Mouse (Mus musculus): ENCODE results near the gene Lck.

Gene Lck

DNA sequence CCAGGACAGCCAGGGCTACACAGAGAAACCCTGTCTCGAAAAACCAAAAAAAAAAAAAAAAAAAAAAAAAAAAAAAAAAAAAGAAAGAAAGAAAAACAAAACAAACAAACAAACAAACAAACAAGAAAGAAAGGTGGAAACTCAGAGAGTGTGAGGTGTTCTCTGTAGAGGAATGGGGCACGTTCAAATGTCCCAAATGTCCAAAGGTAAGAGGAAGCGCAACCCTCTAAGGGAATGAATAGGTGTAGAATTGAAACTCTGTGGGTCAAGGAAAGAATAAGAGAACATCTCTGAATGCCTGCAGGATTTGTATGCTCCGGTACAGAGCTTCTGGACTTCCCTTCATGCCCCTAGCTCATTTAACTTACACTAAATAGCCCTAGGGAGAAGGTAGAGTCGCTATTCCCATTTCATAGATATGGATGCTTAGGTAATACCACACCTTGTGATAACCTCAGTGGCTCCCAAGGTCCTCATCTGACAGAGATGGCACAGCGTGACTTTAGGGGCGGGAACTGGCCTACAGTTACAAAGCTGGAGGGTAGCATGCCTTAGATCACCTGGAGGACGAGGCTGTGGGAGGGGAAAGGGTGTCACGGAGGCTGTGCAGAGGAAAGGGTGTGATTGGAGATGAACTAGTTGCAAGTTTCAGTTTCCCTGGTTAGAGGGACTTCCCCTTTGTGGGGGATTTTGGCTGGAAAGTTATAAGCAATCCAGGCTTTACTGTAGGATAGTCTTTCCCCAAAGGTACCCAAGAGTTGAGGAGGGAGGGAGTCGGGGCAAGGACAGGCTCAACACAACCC, 65.8 kb downstream of the Lck start:
- no peak for DNase-seq

DNA sequence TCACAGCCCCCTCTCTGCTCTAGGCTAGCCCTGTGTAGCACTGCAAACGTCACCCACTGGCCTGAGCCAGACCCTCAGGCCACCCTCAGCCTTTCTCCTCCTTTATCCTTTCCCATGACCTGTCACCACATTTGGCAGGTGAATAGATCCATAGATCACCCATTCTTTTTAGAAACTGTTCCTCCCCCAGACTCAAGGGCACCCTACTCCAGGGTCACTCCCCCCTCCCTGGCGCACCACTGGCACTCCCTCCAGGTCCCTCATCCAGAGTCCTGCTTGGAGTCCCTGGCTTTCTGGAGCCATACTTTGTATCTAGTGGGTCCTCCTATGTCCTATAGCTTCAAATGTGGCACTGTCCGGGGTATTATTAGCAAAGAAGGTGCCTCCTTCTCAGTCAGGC, 67.9 kb downstream of the Lck start:
- DNase-seq: no peak

DNA sequence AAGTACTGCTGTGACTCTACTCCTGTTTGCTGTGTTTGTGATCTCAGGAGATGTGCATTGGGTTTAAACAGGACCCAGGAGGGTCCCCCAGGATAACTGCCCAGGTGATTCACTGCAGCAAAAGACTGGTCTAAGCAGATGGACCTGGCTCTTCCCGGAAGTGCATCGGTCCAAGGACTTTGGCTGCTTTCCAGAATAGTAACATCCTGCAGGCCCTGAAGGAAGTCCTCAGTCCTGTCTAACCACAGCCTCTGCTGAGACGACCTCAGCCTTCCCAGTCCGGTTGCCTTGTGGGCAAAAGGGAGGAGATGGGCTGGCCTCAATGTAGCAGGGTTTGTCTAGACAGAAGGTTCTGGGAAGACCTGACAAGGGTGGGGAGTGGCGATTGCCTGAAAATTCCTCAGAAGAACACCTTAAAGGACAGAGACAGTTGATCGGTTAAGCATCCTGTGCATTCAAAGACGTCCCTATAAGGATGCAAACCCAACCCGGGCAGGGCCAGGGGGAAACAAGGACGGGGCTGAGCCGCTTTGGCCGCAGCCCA, 70.5 kb downstream of the Lck start:
- DNase-seq: peak; percentile 38

GRCm38 (mm10) chr4:129502327-129502888, 71.0 kb downstream of the Lck start:
- peak; percentile 38 for DNase-seq

GRCm38 (mm10) chr4:129500607-129501566, 72.6 kb downstream of the Lck start:
- DNase-seq: peak; percentile 96

DNA sequence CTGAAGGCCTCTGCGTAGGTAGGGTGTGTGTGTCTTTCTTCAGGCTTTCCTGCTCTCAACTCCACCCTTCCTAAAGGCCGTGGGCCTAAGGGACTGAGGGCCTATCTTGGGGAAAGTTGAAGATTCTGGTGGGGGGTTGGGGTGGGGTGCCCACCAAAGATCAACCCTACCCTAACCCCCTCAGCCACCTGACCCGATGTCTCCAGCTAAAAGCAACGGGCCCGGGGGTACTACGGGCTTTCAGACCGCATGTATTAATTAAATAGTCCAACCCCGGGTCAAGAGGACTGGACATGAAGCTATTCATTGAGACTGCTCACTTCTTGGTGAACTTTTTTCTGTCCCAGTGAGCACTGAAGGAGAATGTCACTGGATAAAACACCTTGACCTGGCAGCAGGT, 73.4 kb downstream of the Lck start:
- DNase-seq: no peak

DNA sequence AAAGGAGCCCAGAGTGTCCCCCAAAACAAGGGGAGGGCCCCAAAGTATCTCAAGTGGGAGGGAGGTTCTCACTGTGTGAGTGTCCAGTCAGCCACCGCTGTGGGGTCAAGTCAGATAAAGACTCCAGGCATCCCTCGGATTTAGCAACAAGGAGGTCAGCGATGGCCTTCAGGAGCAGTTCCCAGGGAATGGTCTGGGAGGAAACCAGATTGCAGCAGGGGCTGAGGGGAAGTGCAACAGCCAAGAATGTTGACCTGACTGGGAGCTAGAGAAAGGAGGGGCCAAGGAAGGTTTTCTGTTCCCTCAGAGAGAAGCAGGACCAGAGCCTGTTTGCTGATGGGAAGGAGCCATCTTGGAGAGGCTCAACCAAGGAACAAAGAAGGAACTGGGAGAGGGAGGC, 74.5 kb downstream of the Lck start:
- peak; percentile 48 for DNase-seq
